Mouse (Mus musculus): ENCODE data around the gene Lrrfip2.

The Lrrfip2 gene

GRCm38 (mm10) chr9:111155764-111156458 lies 38.5 kb downstream of the Lrrfip2 start:
- no peak for DNase-seq (ENCODE audit: low read depth in 1 of 2, low spot score in 2 of 2)

DNA sequence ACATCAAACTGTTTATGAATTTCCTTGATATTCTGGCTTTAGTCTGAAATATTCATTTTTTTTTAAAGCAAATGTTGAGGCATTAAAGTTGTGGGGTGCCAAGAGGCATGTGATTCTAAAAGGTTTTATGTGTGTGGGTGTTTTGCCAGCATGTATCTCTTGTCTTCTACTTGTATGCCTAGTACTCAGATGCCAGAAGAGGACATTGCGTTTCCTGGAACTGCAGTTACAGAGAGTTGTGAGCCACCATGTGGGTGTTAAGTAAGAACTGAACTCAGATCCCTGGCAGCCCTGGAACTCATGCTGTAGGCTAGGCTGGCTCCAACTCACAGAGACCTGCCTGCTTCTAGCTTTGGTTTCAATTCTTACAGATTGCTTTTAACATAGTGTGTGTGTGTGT lies 42.2 kb downstream of the Lrrfip2 start:
- DNase-seq (ENCODE audit: low read depth in 1 of 2, low spot score in 2 of 2), result no peak

DNA sequence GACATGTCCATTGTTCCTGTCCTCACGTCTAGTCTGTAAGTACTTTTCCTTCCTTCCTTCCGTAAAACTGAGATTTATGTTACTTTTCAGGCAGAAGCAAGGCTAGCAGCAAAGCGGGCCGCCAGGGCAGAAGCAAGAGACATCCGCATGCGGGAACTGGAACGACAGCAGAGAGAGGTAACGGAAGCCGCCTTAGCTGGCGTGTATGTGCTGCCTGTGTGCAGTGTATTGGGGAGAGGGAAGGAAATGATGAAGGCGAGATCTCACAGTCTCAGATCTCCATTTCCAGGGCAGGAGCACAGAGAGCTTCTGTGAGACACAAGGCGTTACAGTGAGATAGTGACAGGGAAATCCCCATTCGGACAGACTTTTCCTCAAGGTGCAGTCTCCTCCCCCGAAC lies 43.8 kb downstream of the Lrrfip2 start:
- no peak for DNase-seq (ENCODE audit: low read depth in 1 of 2, low spot score in 2 of 2)

GRCm38 (mm10) chr9:111166612-111167011 lies 49.2 kb downstream of the Lrrfip2 start:
- DNase-seq (ENCODE audit: low read depth in 1 of 2, low spot score in 2 of 2), result no peak

DNA sequence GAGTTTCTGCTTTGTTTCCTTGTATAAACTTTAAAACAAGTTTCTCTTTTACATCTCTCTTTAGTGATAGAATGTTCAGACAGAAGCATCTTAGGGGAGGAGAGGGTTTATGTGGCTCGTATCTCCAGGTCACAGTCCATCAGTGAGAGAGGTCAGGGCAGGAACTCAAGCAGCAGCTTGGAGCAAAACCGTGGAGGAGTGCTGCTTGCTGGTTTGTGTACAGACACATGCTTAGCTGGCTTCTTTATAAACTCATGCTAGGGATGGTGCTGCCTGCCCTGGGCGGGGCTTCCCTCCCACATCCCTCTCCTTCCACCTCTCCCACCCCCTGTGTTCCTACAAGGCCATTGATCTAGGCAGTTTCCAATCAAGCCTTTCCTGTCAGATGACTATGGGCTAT lies 53.0 kb downstream of the Lrrfip2 start:
- DNase-seq (ENCODE audit: low read depth in 1 of 2, low spot score in 2 of 2), result no peak

DNA sequence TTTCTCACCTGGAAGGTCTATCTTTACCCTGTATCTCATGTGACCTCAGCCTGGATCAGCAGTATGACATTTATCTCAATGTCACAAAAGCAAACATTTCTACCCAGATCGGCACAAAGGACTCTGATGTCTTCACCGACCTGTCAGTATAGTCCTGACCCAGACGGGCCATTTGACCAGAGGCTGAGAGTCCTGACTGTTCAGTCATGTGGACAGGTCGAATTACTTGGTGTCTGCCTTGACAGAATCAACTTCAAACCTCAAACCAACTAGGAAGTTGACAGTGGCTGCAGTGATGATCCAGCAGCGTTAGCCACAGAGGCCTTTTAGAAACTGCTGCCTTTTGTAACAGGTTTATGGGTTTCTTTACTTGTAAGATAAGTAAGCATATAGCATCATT lies 56.7 kb downstream of the Lrrfip2 start:
- DNase-seq (ENCODE audit: low read depth in 1 of 2, low spot score in 2 of 2), result no peak

- DNase-seq (ENCODE audit: low read depth in 1 of 2, low spot score in 2 of 2), result no peak
These were observed 61.6 kb downstream of the Lrrfip2 start for GRCm38 (mm10) chr9:111178971-111179370.

- DNase-seq (ENCODE audit: low read depth in 1 of 2, low spot score in 2 of 2), result no peak
These were observed 64.8 kb downstream of the Lrrfip2 start for GRCm38 (mm10) chr9:111182176-111182575.

GRCm38 (mm10) chr9:111184929-111185328 lies 67.5 kb downstream of the Lrrfip2 start:
- DNase-seq (ENCODE audit: low read depth in 1 of 2, low spot score in 2 of 2), result no peak

GRCm38 (mm10) chr9:111186861-111187260 lies 69.5 kb downstream of the Lrrfip2 start:
- no peak for DNase-seq (ENCODE audit: low read depth in 1 of 2, low spot score in 2 of 2)

DNA sequence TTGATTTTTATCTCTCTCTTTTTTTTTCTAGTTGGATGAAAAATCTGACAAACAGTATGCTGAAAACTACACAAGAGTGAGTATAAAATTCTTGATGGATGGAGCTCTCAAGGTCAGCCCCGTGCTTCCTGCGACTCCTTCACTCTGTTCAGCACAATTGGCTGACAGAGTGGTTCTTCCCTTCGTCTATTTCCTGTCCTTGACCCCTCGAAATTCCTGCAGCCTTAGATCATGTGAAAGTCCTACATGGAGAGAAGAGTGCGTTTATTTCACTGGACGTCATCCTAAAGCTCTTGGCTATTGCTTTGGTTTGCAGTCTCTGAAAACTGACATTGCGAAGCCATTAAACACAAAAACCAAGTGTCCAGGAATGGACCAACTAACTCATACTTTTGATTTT lies 71.3 kb downstream of the Lrrfip2 start:
- no peak for DNase-seq (ENCODE audit: low read depth in 1 of 2, low spot score in 2 of 2)

DNA sequence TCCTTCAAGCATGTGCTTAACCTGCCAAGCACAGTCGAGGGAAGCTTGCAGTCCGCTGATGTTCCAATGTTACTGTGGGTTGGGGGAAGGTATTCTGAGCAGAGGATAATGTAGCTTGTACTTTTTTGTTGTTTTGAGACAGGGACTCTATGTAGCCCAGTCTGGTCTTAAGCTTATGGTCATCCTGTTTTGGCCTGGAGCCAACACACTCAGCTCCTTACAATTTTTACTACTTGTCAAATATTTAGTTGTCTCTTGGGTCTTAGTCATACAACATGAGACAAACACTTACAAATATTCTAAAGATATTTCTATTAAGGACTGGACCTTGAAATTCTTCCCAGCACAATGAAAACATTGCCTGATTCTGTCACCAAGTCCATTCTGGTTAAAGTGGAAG lies 75.8 kb downstream of the Lrrfip2 start:
- no peak for DNase-seq (ENCODE audit: low read depth in 1 of 2, low spot score in 2 of 2)

GRCm38 (mm10) chr9:111197116-111197515 lies 79.7 kb downstream of the Lrrfip2 start:
- DNase-seq (ENCODE audit: low read depth in 1 of 2, low spot score in 2 of 2), result no peak

DNA sequence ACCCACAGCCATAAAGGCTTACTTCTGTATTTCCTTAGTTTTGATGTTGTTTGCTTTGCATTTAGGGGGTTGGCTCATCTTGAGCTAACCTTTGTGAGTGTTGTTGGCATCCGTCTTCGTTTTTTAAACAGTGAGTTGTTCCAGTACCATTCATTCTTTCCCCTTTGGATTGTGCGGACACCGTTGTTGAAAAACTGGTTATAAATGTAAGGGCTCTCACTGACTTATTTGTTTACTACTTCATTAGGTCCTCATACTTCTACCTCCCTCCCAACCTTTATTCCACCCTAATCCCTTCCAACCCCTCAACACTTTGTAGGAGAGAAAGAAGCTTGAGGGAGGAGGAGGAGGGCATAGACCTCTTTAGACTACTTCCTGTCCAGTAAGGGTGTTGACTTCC lies 80.3 kb downstream of the Lrrfip2 start:
- no peak for DNase-seq (ENCODE audit: low read depth in 1 of 2, low spot score in 2 of 2)

- no peak for DNase-seq (ENCODE audit: low read depth in 1 of 2, low spot score in 2 of 2)
These were observed 80.9 kb downstream of the Lrrfip2 start for GRCm38 (mm10) chr9:111198332-111198731.

GRCm38 (mm10) chr9:111200208-111200607 lies 82.8 kb downstream of the Lrrfip2 start:
- DNase-seq (ENCODE audit: low read depth in 1 of 2, low spot score in 2 of 2), result no peak

GRCm38 (mm10) chr9:111204601-111205375 lies 87.4 kb downstream of the Lrrfip2 start:
- DNase-seq (ENCODE audit: low read depth in 1 of 2, low spot score in 2 of 2), result no peak

DNA sequence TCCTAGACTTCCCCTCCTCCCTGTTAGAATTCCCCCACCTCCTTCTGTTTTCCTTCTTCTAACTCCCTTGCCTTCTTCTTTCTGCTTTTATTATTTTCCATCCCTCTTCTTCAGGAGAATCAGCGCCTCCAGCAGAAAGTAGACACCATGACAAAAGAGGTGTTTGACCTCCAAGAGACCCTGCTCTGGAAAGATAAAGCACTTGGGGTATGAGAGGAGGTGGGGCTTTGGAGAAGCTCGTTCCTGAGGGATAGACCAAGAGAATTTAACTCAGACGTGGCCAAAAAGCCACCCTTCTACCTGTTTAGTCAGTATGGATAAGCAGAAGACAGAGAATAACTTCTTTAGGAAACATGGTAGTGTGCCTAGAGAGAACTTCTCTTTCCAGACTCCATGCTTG lies 90.3 kb downstream of the Lrrfip2 start:
- DNase-seq (ENCODE audit: low read depth in 1 of 2, low spot score in 2 of 2), result no peak

DNA sequence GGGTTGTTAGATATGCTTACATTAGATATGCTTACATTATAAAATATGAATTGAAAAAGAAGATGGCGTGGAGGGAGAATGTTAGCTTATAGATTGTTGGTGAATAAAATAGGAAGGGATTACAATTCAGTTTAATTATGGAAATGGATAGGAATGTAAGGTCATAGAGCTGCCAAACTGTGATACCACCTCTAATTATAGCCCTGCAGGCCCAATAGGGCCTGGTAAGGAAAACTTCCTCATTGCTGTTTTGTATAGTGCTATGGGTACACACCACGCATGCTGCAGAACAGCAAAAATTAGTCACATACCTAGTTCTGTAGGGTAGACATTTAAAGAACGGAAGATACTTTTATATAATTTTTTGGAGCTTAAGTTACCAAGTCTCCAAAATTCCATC lies 90.8 kb downstream of the Lrrfip2 start:
- DNase-seq (ENCODE audit: low read depth in 1 of 2, low spot score in 2 of 2), result no peak

DNA sequence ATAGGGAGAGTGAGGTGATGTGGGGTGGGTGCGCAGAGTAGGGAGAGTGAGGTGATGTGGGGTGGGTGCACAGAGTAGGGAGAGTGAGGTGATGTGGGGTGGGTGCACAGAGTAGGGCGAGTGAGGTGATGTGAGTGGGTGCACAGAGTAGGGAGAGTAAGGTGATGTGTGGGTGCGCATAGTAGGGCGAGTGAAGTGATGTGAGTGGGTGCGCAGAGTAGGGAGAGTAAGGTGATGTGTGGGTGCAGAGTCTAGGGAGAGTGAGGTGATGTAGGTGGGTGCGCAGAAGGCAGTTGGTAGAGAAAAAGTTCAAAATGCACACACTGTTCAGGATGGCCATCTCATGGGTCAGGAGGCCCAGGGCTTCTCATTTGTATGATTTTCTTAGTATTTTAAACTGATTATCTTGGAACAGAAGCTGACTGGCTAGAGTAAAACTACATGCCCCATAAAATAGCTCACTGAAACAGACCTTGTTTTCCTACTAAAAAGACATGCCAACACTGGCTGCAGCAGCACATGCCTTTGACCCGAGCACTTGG lies 91.8 kb downstream of the Lrrfip2 start:
- DNase-seq (ENCODE audit: low read depth in 1 of 2, low spot score in 2 of 2), result no peak

DNA sequence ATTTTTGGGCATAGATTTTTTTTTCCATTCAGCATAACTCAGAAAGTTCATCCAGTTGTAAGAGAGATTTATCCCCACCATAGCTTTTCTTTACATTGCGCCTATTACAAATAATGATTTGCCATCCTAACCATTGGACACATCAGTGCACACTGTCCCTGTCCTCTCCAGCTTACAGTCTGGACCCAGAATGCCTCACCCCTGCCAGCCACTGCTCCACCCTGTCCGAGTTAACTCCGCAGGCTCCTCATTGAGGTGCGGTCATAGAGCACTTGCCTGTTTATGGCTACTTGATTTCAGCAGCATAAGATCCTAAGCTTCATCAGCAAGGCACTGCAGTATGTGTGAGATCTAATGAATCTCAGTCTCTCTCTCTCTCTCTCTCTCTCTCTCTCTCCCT lies 93.0 kb downstream of the Lrrfip2 start:
- DNase-seq (ENCODE audit: low read depth in 1 of 2, low spot score in 2 of 2), result no peak

Measured in monocyte, adult 2 months (primary cell).